Mouse (Mus musculus) midbrain, postnatal 0 days (tissue): ENCODE results near the gene Heatr5a. TPM values are rescaled to one million over a fixed set of nuclear protein-coding genes. Genes with fewer than 3 reads are reported as not detected.

Experiments used
- ATAC-seq: fragments of 200-750 bp; cut with Nextera tagmentation; 2 replicates; pipeline ENCODE4 v1.8.0; 2017; ENCODE audit warnings: moderate number of reproducible peaks, mild to moderate bottlenecking, moderate TSS enrichment, moderate library complexity; ENCODE audit not compliant: low FRiP score
- DNase-seq: peaks from one replicate; pipeline ENCODE4 v3.0.0-alpha.2; 2015; ENCODE audit warnings: low spot score
- H3K27ac ChIP-seq: fragments of 300-500 bp; sonication (generic); 2 replicates; pipeline ENCODE4 v1.5.1; 2014; ENCODE audit warnings: low read depth, mild to moderate bottlenecking, low read length, mixed read lengths
- H3K27me3 ChIP-seq: fragments of 300-500 bp; sonication (generic); 2 replicates; pipeline ENCODE4 v1.6.1; 2014; ENCODE audit warnings: low read length, control low read depth, mixed read lengths; ENCODE audit not compliant: insufficient read depth
- H3K36me3 ChIP-seq: fragments of 300-500 bp; sonication (generic); 2 replicates; pipeline ENCODE4 v1.6.1; 2014; ENCODE audit warnings: low read length, control low read depth, mixed read lengths; ENCODE audit not compliant: insufficient read depth
- H3K4me1 ChIP-seq: fragments of 300-500 bp; sonication (generic); 2 replicates; pipeline ENCODE4 v1.6.1; 2014; ENCODE audit warnings: mild to moderate bottlenecking, control low read depth, antibody characterized with exemption, low read length, mixed read lengths; ENCODE audit not compliant: insufficient read depth
- H3K4me2 ChIP-seq: fragments of 300-500 bp; sonication (generic); 2 replicates; pipeline ENCODE4 v1.6.1; 2014; ENCODE audit warnings: low read depth, mild to moderate bottlenecking, low read length, mixed read lengths; ENCODE audit not compliant: poor library complexity, severe bottlenecking
- H3K4me3 ChIP-seq: fragments of 300-500 bp; sonication (generic); 2 replicates; pipeline ENCODE4 v1.5.1; 2014; ENCODE audit warnings: low read depth, mild to moderate bottlenecking, low read length, moderate library complexity
- H3K9ac ChIP-seq: fragments of 300-500 bp; sonication (generic); replicated peaks from 2 replicates; pipeline ENCODE4 v1.6.1; 2014; ENCODE audit warnings: mild to moderate bottlenecking, low read length, moderate library complexity, mixed read lengths; ENCODE audit not compliant: poor library complexity, severe bottlenecking
- H3K9me3 ChIP-seq: fragments of 300-500 bp; sonication (generic); 2 replicates; pipeline ENCODE4 v1.6.1; 2016; ENCODE audit warnings: low read length, control low read depth
- CTCF ChIP-seq: IDR thresholded peaks from 2 replicates; pipeline ENCODE4 v1.5.1; 2016; ENCODE audit warnings: antibody characterized with exemption, mild to moderate bottlenecking
- WGBS: fragments of 180-500 bp; shearing (Covaris S2); extraction: QIAGEN DNeasy Blood & Tissue Kit; methylation state at CpG from one replicate; pipeline ENCODE4 v1.1.7; 2014; 5-methylcytosine and 5-hydroxymethylcytosine counted together
- polyA plus RNA-seq: library from polyadenylated mRNA; unstranded; fragments of >200 nt; fragmentation: Nextera tagmentation; extraction: Ambion mirVana; gene quantifications from 2 replicates; pipeline ENCODE4 v1.2.1, GENCODE M21; 2015
- total RNA-seq: library from RNA; depleted of rRNA; stranded (reverse); fragments of >200 nt; gene quantifications from 2 replicates; pipeline ENCODE4 v1.2.3, GENCODE M21; 2014

Gene Heatr5a
- total and polyA plus RNA-seq, 2 experiments from 2014 or later: 3.3 to 25.3 TPM

- H3K4me3 ChIP-seq: no peak overlapping the region
- H3K4me1 ChIP-seq: peaks cover 6% of the 10 kb centered on the region; the same call in 1 of the 2 replicates
- TF ChIP-seq CTCF: no peak
- ATAC-seq (no peak), DNase-seq (no peak)
- no peak overlapping the region for H3K27ac ChIP-seq
- no peak overlapping the region for H3K4me2 ChIP-seq
- H3K9me3 ChIP-seq: no peaks in the 10 kb centered on the region
- no peak overlapping the region for H3K9ac ChIP-seq
- H3K36me3 ChIP-seq: no peaks in the 10 kb centered on the region
- WGBS: 98% methylated on average over 3 of the region's 3 CpGs
- no peaks in the 10 kb centered on the region for H3K27me3 ChIP-seq
These were observed 139.8 kb downstream of the Heatr5a start for GRCm38 (mm10) chr12:51831296-51831695.

GRCm38 (mm10) chr12:51830671-51831070 lies 140.4 kb downstream of the Heatr5a start:
- no peak for ATAC-seq
- WGBS: 88% methylated on average over 1 of the region's 1 CpGs
- Histone ChIP-seq H3K36me3 (no peaks in the 10 kb centered on the region), H3K9ac (no peak overlapping the region), H3K9me3 (no peaks in the 10 kb centered on the region), H3K4me3 (no peak overlapping the region), H3K27ac (no peak overlapping the region), H3K4me1 (peaks cover 6% of the 10 kb centered on the region; the same call in 1 of the 2 replicates), H3K4me2 (peak overlapping the region; percentile 58; the same call in 1 of the 2 replicates), H3K27me3 (no peaks in the 10 kb centered on the region)
- DNase-seq: no peak
- no peak for TF ChIP-seq CTCF

GRCm38 (mm10) chr12:51830077-51830402 lies 141.1 kb downstream of the Heatr5a start:
- ATAC-seq (no peak), DNase-seq (no peak)
- Histone ChIP-seq H3K27ac (peak overlapping the region; percentile 96), H3K27me3 (no peaks in the 10 kb centered on the region), H3K9me3 (no peaks in the 10 kb centered on the region), H3K4me3 (peak overlapping the region; percentile 69), H3K36me3 (no peaks in the 10 kb centered on the region), H3K4me1 (peaks cover 6% of the 10 kb centered on the region; the same call in 1 of the 2 replicates), H3K4me2 (peak overlapping the region; percentile 58), H3K9ac (0 out of 2 replicates have a peak overlapping the region, but pooled peaks have one; percentile 0)
- WGBS: under 1% methylated on average over 12 of the region's 12 CpGs
- no peak for TF ChIP-seq CTCF

GRCm38 (mm10) chr12:51829290-51830076 lies 141.6 kb downstream of the Heatr5a start, which contains the start of gene Hectd1:
Hectd1 (minus strand) TSS chr12:51829536.
- TF ChIP-seq CTCF: peak; percentile 29
- Histone ChIP-seq H3K9ac (peak within 1 kb of the TSS; percentile 75), H3K36me3 (no peaks in the 10 kb centered on the region), H3K4me3 (peak within 1 kb of the TSS; percentile 69), H3K27me3 (no peaks in the 10 kb centered on the region), H3K4me2 (peak within 1 kb of the TSS; percentile 58), H3K9me3 (no peaks in the 10 kb centered on the region), H3K4me1 (peaks cover 6% of the 10 kb centered on the region; the same call in 1 of the 2 replicates), H3K27ac (peak within 1 kb of the TSS; percentile 96)
- WGBS: under 1% methylated on average over 52 of the region's 114 CpGs
- peak; percentile 92 for ATAC-seq
- DNase-seq: peak; percentile 85

GRCm38 (mm10) chr12:51828716-51829289 lies 142.3 kb downstream of the Heatr5a start:
- peak overlapping the region; percentile 58 for H3K4me2 ChIP-seq
- peaks cover 6% of the 10 kb centered on the region; the same call in 1 of the 2 replicates for H3K4me1 ChIP-seq
- TF ChIP-seq CTCF: no peak
- peak; percentile 15 for ATAC-seq
- no peaks in the 10 kb centered on the region for H3K9me3 ChIP-seq
- H3K4me3 ChIP-seq: peak overlapping the region; percentile 69
- no peaks in the 10 kb centered on the region for H3K27me3 ChIP-seq
- peak overlapping the region; percentile 96 for H3K27ac ChIP-seq
- under 1% methylated on average over 61 of the region's 66 CpGs for WGBS
- H3K36me3 ChIP-seq: no peaks in the 10 kb centered on the region
- DNase-seq: no peak
- H3K9ac ChIP-seq: peak overlapping the region; percentile 75
